Mouse (Mus musculus) heart, embryonic 16.5 days (tissue): ENCODE data around the gene Sorcs2. TPM values are rescaled to one million over a fixed set of nuclear protein-coding genes. Genes with fewer than 3 reads are reported as not detected.

Experiments
- ATAC-seq: fragments of 200-750 bp; cut with Nextera tagmentation; replicated peaks from 2 replicates; pipeline ENCODE4 v1.8.0; 2017; ENCODE audit warnings: moderate number of reproducible peaks; ENCODE audit not compliant: insufficient read depth, low FRiP score; ENCODE audit errors: extremely low read depth
- H3K27ac ChIP-seq: fragments of 300-500 bp; sonication (generic); 2 replicates; pipeline ENCODE4 v1.5.1; 2014; ENCODE audit warnings: mild to moderate bottlenecking, low read length, control low read depth, moderate library complexity
- H3K27me3 ChIP-seq: fragments of 300-500 bp; sonication (generic); 2 replicates; pipeline ENCODE4 v1.6.1; 2014; ENCODE audit warnings: low read length, mixed read lengths; ENCODE audit not compliant: control insufficient read depth, insufficient read depth
- H3K36me3 ChIP-seq: fragments of 300-500 bp; sonication (generic); 2 replicates; pipeline ENCODE4 v1.6.1; 2014; ENCODE audit not compliant: control insufficient read depth, insufficient read depth
- H3K4me1 ChIP-seq: fragments of 300-500 bp; sonication (generic); 2 replicates; pipeline ENCODE4 v1.6.1; 2014; ENCODE audit warnings: low read length, mixed read lengths; ENCODE audit not compliant: control insufficient read depth, insufficient read depth
- H3K4me2 ChIP-seq: fragments of 300-500 bp; sonication (generic); 2 replicates; pipeline ENCODE4 v1.6.1; 2014; ENCODE audit warnings: low read depth, mild to moderate bottlenecking, control low read depth, low read length
- H3K4me3 ChIP-seq: fragments of 300-500 bp; sonication (generic); 2 replicates; pipeline ENCODE4 v1.5.1; 2014; ENCODE audit warnings: mild to moderate bottlenecking, control low read depth, low read length
- H3K9ac ChIP-seq: fragments of 300-500 bp; sonication (generic); 2 replicates; pipeline ENCODE4 v1.6.1; 2014; ENCODE audit warnings: low read length, control low read depth
- H3K9me3 ChIP-seq: fragments of 300-500 bp; sonication (generic); replicated peaks from 2 replicates; pipeline ENCODE4 v1.6.1; 2016; ENCODE audit warnings: low read length; ENCODE audit not compliant: control insufficient read depth
- WGBS: fragments of 180-500 bp; shearing (Covaris S2); extraction: QIAGEN DNeasy Blood & Tissue Kit; methylation state at CpG from one replicate; pipeline ENCODE4 v1.1.7; 2014; 5-methylcytosine and 5-hydroxymethylcytosine counted together
- polyA plus RNA-seq: library from polyadenylated mRNA; unstranded; fragments of >200 nt; fragmentation: Nextera tagmentation; extraction: Ambion mirVana; gene quantifications from 2 replicates; pipeline ENCODE4 v1.2.1, GENCODE M21; 2015

Sorcs2 gene
- polyA plus RNA-seq, 1 experiment from 2014 or later = 8.2 TPM

DNA sequence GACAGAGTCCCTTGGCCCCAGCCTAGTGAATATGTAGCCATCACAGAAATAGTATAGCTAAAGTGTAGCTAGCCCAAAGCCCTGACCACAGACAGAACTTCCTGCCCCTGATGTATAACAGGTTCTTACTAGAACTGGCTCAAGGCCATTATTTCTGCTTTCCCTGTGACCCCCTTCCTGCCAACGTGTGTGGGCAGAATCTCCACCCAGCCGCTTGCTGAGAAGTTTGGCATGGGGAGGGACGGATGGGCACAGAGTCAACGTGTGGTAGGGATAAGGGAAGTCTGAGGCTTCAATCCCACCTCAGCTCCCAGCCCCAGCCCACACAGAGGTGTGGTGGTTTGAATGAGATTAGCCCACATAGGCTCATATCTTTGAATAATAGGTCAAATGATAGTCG lies 26.2 kb downstream of the Sorcs2 start:
- ATAC-seq = no peak
- H3K4me1 ChIP-seq = peaks cover 69% of the 10 kb centered on the region
- H3K36me3 ChIP-seq = no peaks in the 10 kb centered on the region
- peak overlapping the region; percentile 28; the same call in 1 of the 2 replicates for H3K27ac ChIP-seq
- H3K4me2 ChIP-seq = no peak overlapping the region
- 0 out of 2 replicates have a peak overlapping the region, but pooled peaks have one; percentile 22 for H3K9ac ChIP-seq
- H3K4me3 ChIP-seq = no peak overlapping the region
- no peaks in the 10 kb centered on the region for H3K9me3 ChIP-seq
- WGBS = 41% methylated on average over 5 of the region's 5 CpGs
- H3K27me3 ChIP-seq = no peaks in the 10 kb centered on the region

DNA sequence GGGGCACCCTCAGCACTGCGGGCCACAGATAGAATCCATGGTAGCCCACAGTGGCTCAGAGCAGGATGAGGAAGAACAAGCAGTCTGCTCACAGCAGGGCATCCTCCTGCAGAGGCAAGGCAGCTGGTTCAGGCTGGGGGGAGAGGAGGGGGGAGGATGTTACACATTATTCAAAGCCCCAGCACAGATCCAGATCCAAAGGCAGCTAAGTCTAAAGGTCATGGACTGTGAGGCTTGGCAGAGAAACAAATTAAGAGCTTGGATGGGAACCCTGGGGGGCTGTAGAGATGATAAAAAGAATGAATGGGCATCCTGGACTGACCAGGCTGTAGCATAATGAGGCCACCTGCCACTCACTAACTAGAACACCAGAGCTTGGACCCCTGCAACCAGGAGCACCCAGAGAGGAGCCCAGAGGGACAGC lies 28.7 kb downstream of the Sorcs2 start:
- Histone ChIP-seq H3K4me3 (no peak overlapping the region), H3K9ac (no peak overlapping the region; the same call in 1 of the 2 replicates)
- 61% methylated on average over 1 of the region's 1 CpGs for WGBS

DNA sequence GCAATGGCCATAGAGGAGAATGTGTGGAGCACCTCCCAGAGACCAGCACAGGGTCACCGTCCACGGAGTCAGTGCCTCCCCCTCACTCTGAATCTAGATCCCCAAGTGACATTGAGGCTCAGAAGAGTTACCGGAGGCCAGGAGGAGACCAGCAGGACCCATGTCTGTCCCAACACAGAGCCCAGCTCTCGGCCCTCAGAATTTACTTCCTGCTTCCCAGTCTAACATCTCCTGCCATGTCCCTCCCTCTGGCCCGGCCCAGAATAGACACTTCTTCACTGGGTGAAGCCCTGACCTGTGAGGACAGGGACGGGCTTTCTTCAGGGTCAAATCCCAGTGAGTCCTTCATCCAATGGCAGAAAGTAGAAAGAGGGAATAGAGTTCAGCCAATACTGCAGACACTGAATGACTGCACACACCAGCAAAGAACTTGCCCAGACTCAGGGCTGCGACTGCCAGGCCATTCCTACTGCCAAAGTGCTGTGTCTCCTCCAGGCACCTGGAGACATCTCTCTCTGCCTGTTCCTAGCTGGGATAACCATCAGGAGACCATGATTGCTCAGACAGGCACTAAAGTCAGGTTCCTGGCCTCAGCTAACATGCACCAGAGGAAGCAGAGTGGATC lies 29.3 kb downstream of the Sorcs2 start:
- Histone ChIP-seq H3K36me3 (no peaks in the 10 kb centered on the region), H3K9me3 (no peaks in the 10 kb centered on the region), H3K4me1 (peaks cover 66% of the 10 kb centered on the region), H3K27ac (peak overlapping the region; percentile 97), H3K4me2 (no peak overlapping the region), H3K27me3 (no peaks in the 10 kb centered on the region), H3K4me3 (no peak overlapping the region), H3K9ac (no peak overlapping the region; the same call in 1 of the 2 replicates)
- WGBS = 60% methylated on average over 7 of the region's 7 CpGs
- no peak for ATAC-seq

More for the DNA sequence above, 28.7 kb downstream of the Sorcs2 start:
- Histone ChIP-seq H3K9me3 (no peaks in the 10 kb centered on the region), H3K27me3 (no peaks in the 10 kb centered on the region), H3K4me2 (no peak overlapping the region), H3K27ac (no peak overlapping the region), H3K4me1 (peaks cover 73% of the 10 kb centered on the region), H3K36me3 (no peaks in the 10 kb centered on the region)
- ATAC-seq = no peak

DNA sequence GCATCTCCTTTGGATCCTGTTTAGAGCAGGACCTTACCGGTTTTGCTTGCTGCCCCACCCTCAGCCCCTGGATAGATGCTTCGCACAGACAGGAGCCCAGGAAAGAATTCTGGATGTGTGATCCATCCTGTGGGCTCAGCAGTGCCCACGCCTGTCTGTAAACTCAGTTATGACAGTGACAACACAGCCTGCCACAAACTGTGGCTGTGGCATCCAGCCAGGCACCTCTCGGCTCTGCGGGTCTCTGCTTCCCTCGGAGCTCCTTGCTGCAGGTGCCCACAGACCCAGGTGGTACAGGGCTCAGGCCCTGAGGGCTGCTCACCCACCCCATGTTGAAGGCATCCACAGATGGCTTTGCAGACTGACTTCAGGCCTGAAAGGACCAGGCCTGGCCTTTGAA lies 30.0 kb downstream of the Sorcs2 start:
- Histone ChIP-seq H3K27me3 (no peaks in the 10 kb centered on the region), H3K4me2 (no peak overlapping the region), H3K36me3 (no peaks in the 10 kb centered on the region), H3K4me3 (no peak overlapping the region), H3K9me3 (no peaks in the 10 kb centered on the region), H3K27ac (peak overlapping the region; percentile 97), H3K4me1 (peaks cover 65% of the 10 kb centered on the region), H3K9ac (peak overlapping the region; percentile 34; the same call in 1 of the 2 replicates)
- WGBS = 47% methylated on average over 6 of the region's 6 CpGs
- no peak for ATAC-seq

DNA sequence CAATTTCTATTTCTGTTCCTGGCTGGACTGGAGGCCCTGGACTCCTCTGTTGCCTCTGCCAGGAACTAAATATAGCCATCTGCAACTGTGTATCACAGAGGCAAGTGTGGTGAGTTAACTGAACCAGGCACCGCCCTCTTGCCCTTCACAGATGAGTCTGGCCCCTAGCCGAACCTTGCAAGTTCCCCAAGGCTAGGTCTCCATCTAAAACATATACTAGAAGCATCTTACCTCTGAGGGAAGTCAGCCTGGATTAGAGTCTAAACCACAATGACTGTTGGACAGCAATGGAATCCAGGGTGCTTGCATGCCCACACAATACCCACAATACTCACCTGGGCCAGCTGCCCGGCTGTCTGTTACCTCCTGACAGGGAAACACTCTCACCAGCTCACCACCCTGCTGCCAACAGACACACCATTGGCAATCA lies 30.7 kb downstream of the Sorcs2 start:
- peaks cover 65% of the 10 kb centered on the region for H3K4me1 ChIP-seq

DNA sequence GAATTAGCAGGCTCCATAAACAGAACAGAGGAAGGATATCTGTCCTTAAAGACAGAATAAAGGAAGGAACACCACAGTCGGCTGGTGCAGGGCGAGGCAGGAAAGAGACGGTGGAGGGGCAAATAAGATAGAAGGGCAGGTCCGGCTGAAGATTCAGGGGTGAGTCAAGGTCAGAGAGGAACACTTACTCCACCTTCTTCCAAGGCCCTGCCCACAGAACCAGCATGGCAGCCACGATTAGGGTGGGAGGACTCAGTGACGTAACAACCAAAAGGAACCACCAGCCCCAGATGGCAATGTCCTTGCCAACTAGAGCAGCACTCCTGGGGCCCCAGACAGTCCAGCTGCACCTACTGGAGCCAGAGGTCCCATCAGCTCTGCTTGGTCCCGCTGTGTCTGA lies 36.2 kb downstream of the Sorcs2 start:
- Histone ChIP-seq H3K9ac (no peak overlapping the region), H3K9me3 (no peaks in the 10 kb centered on the region), H3K4me3 (no peak overlapping the region), H3K4me2 (no peak overlapping the region), H3K27me3 (no peaks in the 10 kb centered on the region), H3K36me3 (no peaks in the 10 kb centered on the region), H3K4me1 (peaks cover 72% of the 10 kb centered on the region), H3K27ac (peak overlapping the region; percentile 90)
- WGBS = 47% methylated on average over 7 of the region's 7 CpGs
- 0 out of 2 replicates have a peak, but pooled peaks have one; percentile 1 for ATAC-seq

More for the DNA sequence above, 30.7 kb downstream of the Sorcs2 start:
- Histone ChIP-seq H3K36me3 (no peaks in the 10 kb centered on the region), H3K9ac (peak overlapping the region; percentile 34; the same call in 1 of the 2 replicates), H3K4me2 (peak overlapping the region; percentile 32), H3K9me3 (no peaks in the 10 kb centered on the region), H3K27me3 (no peaks in the 10 kb centered on the region), H3K4me3 (no peak overlapping the region), H3K27ac (peak overlapping the region; percentile 97)
- ATAC-seq = peak; percentile 85
- 30% methylated on average over 3 of the region's 3 CpGs for WGBS

DNA sequence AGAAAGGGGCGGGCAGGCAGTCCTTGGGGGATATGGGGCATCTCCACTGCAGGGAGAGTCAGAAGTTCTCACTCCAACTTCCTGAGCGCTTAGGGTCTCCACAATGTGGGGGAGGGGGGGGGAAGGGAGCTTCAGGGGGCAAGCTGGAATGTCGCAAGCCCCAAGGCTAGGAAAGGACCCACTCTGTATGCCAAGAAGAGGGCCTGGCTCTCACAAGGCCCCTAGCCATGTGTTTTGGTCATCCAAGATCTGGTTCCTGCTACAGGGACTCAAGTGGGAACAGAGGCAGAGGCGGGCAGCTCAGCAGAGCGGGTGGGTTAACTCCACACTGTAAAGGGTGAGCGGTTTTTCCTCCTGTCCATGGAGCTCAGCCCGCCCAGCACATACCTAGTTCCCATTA lies 37.6 kb downstream of the Sorcs2 start:
- peaks cover 73% of the 10 kb centered on the region for H3K4me1 ChIP-seq
- no peaks in the 10 kb centered on the region for H3K9me3 ChIP-seq
- 77% methylated on average over 7 of the region's 7 CpGs for WGBS

DNA sequence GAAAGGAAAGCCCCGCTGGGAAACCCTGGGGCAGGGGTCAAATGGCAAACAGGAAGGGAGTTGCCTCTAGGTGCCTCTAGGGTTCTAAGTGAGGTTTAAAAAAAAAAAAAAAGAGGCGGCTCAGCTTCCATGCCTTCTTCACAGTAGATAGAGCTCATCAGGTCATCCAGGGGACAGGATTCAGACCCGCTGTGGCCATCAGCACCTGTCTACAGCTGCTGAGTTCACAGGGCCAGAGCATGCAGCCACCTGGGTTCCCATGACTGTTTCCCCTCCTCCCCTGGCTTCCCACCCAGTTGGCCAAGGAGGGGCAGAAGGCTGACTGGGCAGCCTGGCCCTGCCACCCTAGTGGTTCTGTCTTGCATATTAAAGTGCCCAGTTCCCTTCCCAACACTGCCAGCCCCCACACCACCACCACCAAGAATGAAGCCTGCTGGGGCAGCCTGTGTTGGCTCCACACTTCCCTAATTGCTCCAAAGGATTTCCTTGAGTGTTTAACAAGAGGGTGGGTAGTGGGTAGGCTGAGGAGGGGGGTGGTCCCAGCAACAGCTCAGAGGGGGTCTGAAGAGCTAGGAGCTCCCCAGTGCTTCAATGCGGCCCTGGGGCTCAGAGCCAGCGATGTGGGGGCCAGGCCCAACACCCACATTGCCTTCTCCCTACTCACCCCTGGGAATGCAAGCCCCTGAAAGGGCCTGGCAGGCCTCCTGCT lies 38.2 kb downstream of the Sorcs2 start:
- Histone ChIP-seq H3K9ac (peak overlapping the region; percentile 7; the same call in 1 of the 2 replicates), H3K4me1 (peaks cover 73% of the 10 kb centered on the region), H3K4me3 (no peak overlapping the region), H3K36me3 (no peaks in the 10 kb centered on the region), H3K9me3 (no peaks in the 10 kb centered on the region), H3K27ac (peak overlapping the region; percentile 72), H3K27me3 (no peaks in the 10 kb centered on the region), H3K4me2 (no peak overlapping the region)
- ATAC-seq = no peak
- 57% methylated on average over 5 of the region's 5 CpGs for WGBS

More for the DNA sequence above, 37.6 kb downstream of the Sorcs2 start:
- Histone ChIP-seq H3K36me3 (no peaks in the 10 kb centered on the region), H3K9ac (peak overlapping the region; percentile 21; the same call in 1 of the 2 replicates), H3K27me3 (no peaks in the 10 kb centered on the region), H3K27ac (peak overlapping the region; percentile 39; the same call in 1 of the 2 replicates), H3K4me2 (no peak overlapping the region), H3K4me3 (no peak overlapping the region)
- ATAC-seq = no peak

DNA sequence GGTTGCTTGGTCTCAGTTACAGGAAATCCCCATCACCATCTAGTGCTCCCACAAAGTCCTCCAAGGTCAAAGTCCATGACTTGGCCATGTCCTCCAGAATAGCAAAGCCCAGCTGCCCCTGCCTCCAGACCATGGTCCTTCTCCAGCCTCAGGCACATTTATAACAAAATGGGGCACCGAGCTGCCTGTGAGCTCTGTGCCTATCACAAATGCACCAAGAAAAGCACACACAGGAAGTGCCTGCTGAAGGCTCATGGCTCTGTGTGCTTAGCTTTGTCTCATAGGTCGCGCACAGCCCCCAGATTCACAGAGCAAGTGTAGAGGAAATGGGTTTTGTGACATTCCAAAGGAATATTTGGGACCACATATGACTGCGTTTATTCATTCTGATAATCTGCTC lies 39.8 kb downstream of the Sorcs2 start:
- peak overlapping the region; percentile 31 for H3K9ac ChIP-seq
- no peaks in the 10 kb centered on the region for H3K36me3 ChIP-seq
- H3K9me3 ChIP-seq = no peaks in the 10 kb centered on the region
- no peak overlapping the region for H3K4me3 ChIP-seq
- H3K27me3 ChIP-seq = no peaks in the 10 kb centered on the region
- 33% methylated on average over 4 of the region's 4 CpGs for WGBS
- peak overlapping the region; percentile 72 for H3K27ac ChIP-seq
- H3K4me2 ChIP-seq = no peak overlapping the region
- H3K4me1 ChIP-seq = peaks cover 79% of the 10 kb centered on the region
- no peak for ATAC-seq
